Comparison of ENCODE assay signal across 20 mouse cellular contexts in genomic region chr5:130008034-130008590, GRCm38 (mm10). TPM values are rescaled to one million over a fixed set of nuclear protein-coding genes. Genes with fewer than 3 reads are reported as not detected.
DNase-seq lines count a peak whose midpoint lies in the region; ATAC-seq and TF ChIP-seq lines count a peak whose summit lies in the region.
"Had no signal": no experiment of that assay in that cellular context is flagged by ENCODE, and none has a peak within 500 bp of the region (broad histone marks: within the 10 kb centered on the region; RNA-seq: fewer than 3 reads in every experiment).

No protein-coding gene starts in this region.

- no peaks in the 10 kb centered on the region for H3K4me1 ChIP-seq in midbrain, embryonic 11.5 days (ENCODE audit: control insufficient read depth, insufficient read depth, low read length)
- no peaks in the 10 kb centered on the region for H3K4me1 ChIP-seq in midbrain, embryonic 16.5 days (ENCODE audit: control insufficient read depth, insufficient read depth, low read length)
- H3K4me1 ChIP-seq in ES-E14 (ENCODE audit: control insufficient read depth in 2 of 2, insufficient read depth in 2 of 2, low read length in 2 of 2, poor library complexity in 1 of 2) = peaks cover under 1 to 4% of the 10 kb centered on the region in 2 experiments; a peak in 2 of 4 replicates
- H3K4me1 ChIP-seq: forebrain, embryonic 13.5 days; forebrain, embryonic 15.5 days had no signal

- no peaks in the 10 kb centered on the region for H3K27me3 ChIP-seq in midbrain, embryonic 11.5 days (ENCODE audit: control insufficient read depth, insufficient read depth, low read length)
- H3K27me3 ChIP-seq in midbrain, embryonic 16.5 days (ENCODE audit: control insufficient read depth, insufficient read depth, low read depth, low read length) = no peaks in the 10 kb centered on the region
- H3K27me3 ChIP-seq: embryonic facial prominence, embryonic 12.5 days; forebrain, embryonic 13.5 days; forebrain, embryonic 15.5 days; Patski had no signal

- intact Hi-C loops in heart, postnatal 36 days (cut with DNase I) = no loop called here

- H3K27ac ChIP-seq in midbrain, embryonic 11.5 days (ENCODE audit: low read depth, low read length) = no peak overlapping the region
- no peak overlapping the region for H3K27ac ChIP-seq in midbrain, embryonic 16.5 days (ENCODE audit: low read length)
- no peak overlapping the region for H3K27ac ChIP-seq in ES-E14 (ENCODE audit: insufficient read depth, low read depth, low read length, poor library complexity, severe bottlenecking)
- H3K27ac ChIP-seq: embryonic facial prominence, embryonic 10.5 days; embryonic facial prominence, embryonic 12.5 days; forebrain, embryonic 13.5 days; forebrain, embryonic 15.5 days had no signal

- WGBS in midbrain, embryonic 11.5 days = 87% methylated on average over 6 of the region's 6 CpGs
- 83% methylated on average over 6 of the region's 6 CpGs for WGBS in midbrain, embryonic 16.5 days

- no peaks in the 10 kb centered on the region; the same call in 1 of the 2 replicates for H3K36me3 ChIP-seq in midbrain, embryonic 11.5 days (ENCODE audit: control insufficient read depth, insufficient read depth, low read length)
- peaks cover 6% of the 10 kb centered on the region; the same call in 1 of the 2 replicates for H3K36me3 ChIP-seq in midbrain, embryonic 16.5 days (ENCODE audit: control insufficient read depth, insufficient read depth, low read length)
- peaks cover 7% of the 10 kb centered on the region; the same call in 1 of the 2 replicates for H3K36me3 ChIP-seq in ES-E14 (ENCODE audit: control insufficient read depth, insufficient read depth, low read length, poor library complexity, severe bottlenecking)

- no peak overlapping the region for H3K4me2 ChIP-seq in midbrain, embryonic 11.5 days
- H3K4me2 ChIP-seq in midbrain, embryonic 16.5 days (ENCODE audit: low read length) = no peak overlapping the region
- H3K4me2 ChIP-seq: embryonic facial prominence, embryonic 12.5 days; forebrain, embryonic 13.5 days; forebrain, embryonic 15.5 days had no signal

- in situ Hi-C loops in ES-E14 (cut with MboI; ENCODE audit: low sequenced_read_pairs in 2 of 2, unreplicated experiment in 2 of 2) = no loop called here

- peak; percentile 59 for DNase-seq in midbrain, embryonic 11.5 days (ENCODE audit: low spot score, missing footprints)
- no peak for DNase-seq in ES-E14 (ENCODE audit: low read depth, low spot score)
- no peak for DNase-seq in heart, postnatal 36 days
- DNase-seq in urinary bladder, adult 2 months (ENCODE audit: low spot score) = no peak
- DNase-seq: adrenal gland, adult 8-10 months; adrenal gland, postnatal 14 days; adrenal gland, postnatal 36 days; cerebellum, adult 11-12 months; cerebellum, adult 2 months; cerebellum, adult 9-10 months; cerebellum, postnatal 10 days; cerebellum, postnatal 25 days; forebrain, postnatal 0 days had no signal

- ATAC-seq in midbrain, embryonic 11.5 days (ENCODE audit: low FRiP score) = no peak
- ATAC-seq in midbrain, embryonic 16.5 days = no peak
- ATAC-seq: activated CD4-positive, CD25-positive, alpha-beta regulatory T cell, adult 4 months; forebrain, embryonic 13.5 days; forebrain, embryonic 15.5 days; forebrain, postnatal 0 days; Patski had no signal

- H3K4me3 ChIP-seq in midbrain, embryonic 11.5 days (ENCODE audit: low read depth, low read length) = no peak overlapping the region
- no peak overlapping the region for H3K4me3 ChIP-seq in midbrain, embryonic 16.5 days (ENCODE audit: low read depth, low read length)
- no peak overlapping the region for H3K4me3 ChIP-seq in ES-E14 (ENCODE audit: insufficient read depth in 1 of 2, low read depth in 1 of 2, low read length in 2 of 2, poor library complexity in 1 of 2, severe bottlenecking in 1 of 2)
- H3K4me3 ChIP-seq: embryonic facial prominence, embryonic 10.5 days; embryonic facial prominence, embryonic 12.5 days; forebrain, embryonic 13.5 days; forebrain, embryonic 15.5 days had no signal

- H3K9me3 ChIP-seq in midbrain, embryonic 11.5 days (ENCODE audit: control insufficient read depth, low read length) = peaks cover 8% of the 10 kb centered on the region; the same call in 1 of the 2 replicates
- peaks cover 4% of the 10 kb centered on the region for H3K9me3 ChIP-seq in midbrain, embryonic 16.5 days (replicated peaks; ENCODE audit: control insufficient read depth, low read length, poor library complexity, severe bottlenecking)
- H3K9me3 ChIP-seq in ES-E14 (ENCODE audit: control insufficient read depth, insufficient read depth, low read depth, low read length) = no peaks in the 10 kb centered on the region
- H3K9me3 ChIP-seq: forebrain, embryonic 15.5 days had no signal

- no peak overlapping the region for H3K9ac ChIP-seq in midbrain, embryonic 11.5 days (ENCODE audit: low read length)
- H3K9ac ChIP-seq in midbrain, embryonic 16.5 days (ENCODE audit: low read depth, low read length) = no peak overlapping the region
- H3K9ac ChIP-seq in ES-E14 (ENCODE audit: insufficient read depth, low read depth, low read length, poor library complexity, severe bottlenecking) = no peak overlapping the region
- H3K9ac ChIP-seq: embryonic facial prominence, embryonic 12.5 days; forebrain, embryonic 13.5 days; forebrain, embryonic 15.5 days; forebrain, postnatal 0 days had no signal

TF ChIP-seq in ES-E14, 5 proteins besides CTCF, POLR2A, EP300 and RAD21:
- TF ChIP-seq ZNF384 (IDR thresholded peaks at IDR 0.05; ENCODE audit: low read depth, low read length) (peak; percentile 53; the same call in 1 of the 2 replicates), MAFK (IDR thresholded peaks at IDR 0.05; ENCODE audit: insufficient read depth, low read depth, low read length) (no peak)

RNA-seq across cellular contexts. Expression of gene Gusb, which starts 5.3 kb away (rescaled TPM):
- polyA plus RNA-seq in midbrain, embryonic 11.5 days (2014; fragmentation: Nextera tagmentation; extraction: Ambion mirVana) = 31.8 and 33.9 TPM in 2 replicates
- 30.3 and 31.5 TPM in 2 replicates for polyA plus RNA-seq in midbrain, embryonic 16.5 days (2015; fragmentation: Nextera tagmentation; extraction: Ambion mirVana)
- total RNA-seq in ES-E14 (2012; rRNA removed) = 29.0 and 53.5 TPM in 2 replicates
- 10 to 100 TPM; 13.3 to 15.6 TPM for total RNA-seq in heart, postnatal 36 days (2021)
- 42.0 and 43.1 TPM in 2 replicates for polyA plus RNA-seq in urinary bladder, adult 2 months (2012; rRNA removed)

RNA-seq across cellular contexts. Expression of gene Asl, which starts 20.9 kb away (rescaled TPM):
- polyA plus RNA-seq in midbrain, embryonic 11.5 days (2014; fragmentation: Nextera tagmentation; extraction: Ambion mirVana) = 24.2 and 30.1 TPM in 2 replicates
- polyA plus RNA-seq in midbrain, embryonic 16.5 days (2015; fragmentation: Nextera tagmentation; extraction: Ambion mirVana) = 35.5 and 38.6 TPM in 2 replicates
- 27.2 and 31.8 TPM in 2 replicates for total RNA-seq in ES-E14 (2012; rRNA removed)
- total RNA-seq in heart, postnatal 36 days (2021) = 1 to 10 TPM; 8.4 to 9.1 TPM
- 20.1 and 20.8 TPM in 2 replicates for polyA plus RNA-seq in urinary bladder, adult 2 months (2012; rRNA removed)

RNA-seq across cellular contexts. Expression of gene Crcp, which starts 21.0 kb away (rescaled TPM):
- 41.1 and 42.7 TPM in 2 replicates for polyA plus RNA-seq in midbrain, embryonic 11.5 days (2014; fragmentation: Nextera tagmentation; extraction: Ambion mirVana)
- polyA plus RNA-seq in midbrain, embryonic 16.5 days (2015; fragmentation: Nextera tagmentation; extraction: Ambion mirVana) = 85.6 and 86.8 TPM in 2 replicates
- 21.1 and 30.8 TPM in 2 replicates for total RNA-seq in ES-E14 (2012; rRNA removed)
- 10 to 100 TPM; 14.2 to 14.4 TPM for total RNA-seq in heart, postnatal 36 days (2021)
- 26.6 and 28.6 TPM in 2 replicates for polyA plus RNA-seq in urinary bladder, adult 2 months (2012; rRNA removed)
